Mouse (Mus musculus) embryo, embryonic 10 days (tissue): ENCODE measurements at regions not wholly inside any gene's neighbourhood (a gene's known extent, or its start where the extent isn't known, plus 50 kb on each side); places are given as distances from the start of the nearest gene placed in this dataset.

Experiments used
- DNase-seq: peaks from one replicate; pipeline ENCODE4 v3.0.0-alpha.2; 2015; ENCODE audit warnings: low spot score

DNA sequence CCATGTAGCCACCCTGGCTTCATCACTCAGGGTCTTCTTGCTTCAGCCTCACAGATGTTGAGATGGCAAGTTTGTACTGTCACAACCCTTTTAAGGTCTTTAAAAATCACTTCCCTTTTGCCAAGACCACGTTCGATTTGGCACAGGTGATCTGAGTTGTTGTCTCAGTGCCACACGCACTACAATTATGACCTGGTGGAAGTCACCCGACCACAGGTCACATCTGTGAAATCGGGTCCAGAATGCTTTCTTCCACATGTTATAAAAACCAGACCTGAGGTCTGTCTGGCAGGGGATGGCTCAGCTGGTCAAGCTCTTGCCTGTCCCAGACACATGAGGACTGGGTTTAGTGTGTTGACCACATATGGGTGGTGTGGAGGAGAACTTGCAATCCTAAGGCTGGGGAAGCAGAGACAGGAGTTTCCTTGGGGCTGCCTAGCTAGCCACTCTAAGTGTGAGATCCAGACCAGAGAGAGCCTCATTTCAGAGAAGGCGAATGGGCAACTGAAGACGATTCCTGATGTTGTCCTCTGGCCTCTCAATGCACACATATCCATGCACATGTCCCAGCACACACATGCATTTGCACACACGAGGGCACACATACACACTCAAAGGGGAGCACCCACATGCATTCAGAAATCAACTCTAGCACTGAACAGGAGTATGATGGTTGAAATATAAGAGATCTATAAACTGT is 176.4 kb downstream of the Foxo1 start:
- DNase-seq = no peak

DNA sequence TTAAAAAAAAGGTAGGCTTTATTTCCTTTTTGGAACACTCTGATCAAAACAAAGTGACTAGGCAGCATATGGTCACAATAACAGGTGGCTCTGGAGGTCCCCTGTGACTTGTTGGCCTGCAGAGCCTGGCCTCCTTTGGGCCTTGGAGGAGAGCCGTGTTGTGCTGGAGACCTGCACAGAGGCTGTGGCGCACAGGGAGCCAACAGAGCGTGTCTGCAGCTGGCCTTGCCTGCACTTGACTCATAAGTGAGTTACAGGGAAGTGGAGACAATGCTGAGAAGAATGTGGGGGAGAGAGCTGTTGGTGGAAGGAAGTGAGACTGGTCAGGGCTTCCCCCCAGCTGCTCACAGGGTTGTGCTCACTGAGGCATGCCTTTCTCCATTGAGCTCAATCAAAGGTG is 175.7 kb downstream of the Foxo1 start:
- peak; percentile 52 for DNase-seq

DNA sequence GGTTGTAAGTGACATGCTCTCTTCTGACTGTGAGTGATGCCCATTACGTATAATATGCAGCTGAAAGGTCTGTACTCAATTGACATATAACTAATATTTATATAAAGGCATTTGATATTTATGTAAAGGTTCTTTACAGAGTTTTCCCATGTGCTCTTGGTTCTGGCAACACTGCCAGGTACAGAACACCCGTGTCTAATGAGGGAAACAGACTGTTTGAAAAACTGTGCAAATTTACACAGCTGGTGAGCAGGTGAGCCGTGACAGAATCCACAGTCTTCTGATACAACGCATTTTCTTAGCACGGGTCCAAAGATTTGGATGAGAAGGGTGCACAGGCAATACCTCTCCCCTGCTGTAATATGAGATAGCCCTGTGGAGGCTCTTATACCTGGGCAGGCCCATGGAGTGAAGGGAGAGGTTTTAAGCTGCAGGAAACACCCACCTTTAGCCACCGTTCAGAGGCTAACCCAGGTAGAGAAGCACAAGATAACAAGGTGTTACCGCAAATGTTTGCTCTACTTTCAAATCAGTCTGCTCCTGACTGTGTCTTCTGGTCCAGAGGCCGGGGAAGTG is 161.0 kb downstream of the Foxo1 start:
- no peak for DNase-seq

DNA sequence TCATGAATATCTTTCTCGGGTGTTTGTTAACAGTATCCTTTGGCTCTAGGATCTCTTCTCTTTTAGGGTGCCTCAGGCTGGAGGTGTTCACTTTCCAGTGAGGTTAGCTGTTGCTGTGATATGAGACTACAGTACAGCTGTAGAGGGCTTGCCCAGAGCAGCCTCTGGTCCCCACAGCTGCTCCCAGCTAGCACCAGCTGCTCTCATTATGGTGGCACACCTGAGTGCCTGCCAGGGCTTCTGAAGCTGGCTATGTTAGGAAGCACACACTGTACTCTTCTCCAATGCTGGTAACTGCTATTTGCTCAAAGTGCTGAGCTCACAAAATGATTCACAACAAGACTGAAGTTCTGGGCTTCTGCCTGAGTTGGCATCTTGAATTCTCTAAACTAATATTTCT is 154.7 kb downstream of the Foxo1 start:
- no peak for DNase-seq

DNA sequence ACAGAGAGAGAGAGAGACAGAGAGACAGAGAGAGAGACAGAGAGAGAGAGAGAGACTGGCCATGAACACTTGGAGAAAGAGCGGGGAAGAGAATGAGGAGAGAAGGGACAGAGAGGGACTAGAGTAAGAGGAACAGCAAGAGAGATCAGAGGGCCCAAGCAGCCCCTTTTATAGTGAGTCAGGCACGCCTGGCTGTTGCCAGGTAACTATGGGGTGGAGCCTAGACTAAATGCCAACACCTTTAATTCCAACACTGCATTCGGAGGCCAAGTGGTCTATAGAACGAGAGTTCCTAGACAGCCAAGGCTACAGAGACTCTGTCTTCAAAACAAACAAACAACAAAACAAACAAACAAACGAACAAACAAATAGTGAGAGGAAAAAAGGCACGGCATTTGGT is 148.1 kb downstream of the Foxo1 start:
- DNase-seq = no peak

DNA sequence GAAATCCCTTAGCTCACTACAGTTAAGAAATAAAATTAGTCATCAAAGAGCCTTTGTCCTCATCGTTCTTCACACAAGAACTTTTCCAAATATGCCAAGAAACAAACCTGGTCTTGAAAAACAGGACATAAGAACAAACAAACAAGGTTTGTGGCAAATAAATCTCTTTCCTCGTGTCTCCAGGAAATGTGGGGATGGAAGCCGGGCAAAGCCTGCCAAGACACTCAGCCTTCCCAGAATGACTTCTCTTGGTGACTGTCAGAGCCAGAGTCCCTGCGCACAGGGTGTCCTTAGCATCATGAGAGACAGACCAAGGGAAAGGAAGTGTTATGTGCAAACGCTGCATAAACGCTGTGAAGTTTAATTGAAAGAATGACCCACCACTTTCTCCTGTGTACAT is 147.2 kb downstream of the Foxo1 start:
- no peak for DNase-seq

DNA sequence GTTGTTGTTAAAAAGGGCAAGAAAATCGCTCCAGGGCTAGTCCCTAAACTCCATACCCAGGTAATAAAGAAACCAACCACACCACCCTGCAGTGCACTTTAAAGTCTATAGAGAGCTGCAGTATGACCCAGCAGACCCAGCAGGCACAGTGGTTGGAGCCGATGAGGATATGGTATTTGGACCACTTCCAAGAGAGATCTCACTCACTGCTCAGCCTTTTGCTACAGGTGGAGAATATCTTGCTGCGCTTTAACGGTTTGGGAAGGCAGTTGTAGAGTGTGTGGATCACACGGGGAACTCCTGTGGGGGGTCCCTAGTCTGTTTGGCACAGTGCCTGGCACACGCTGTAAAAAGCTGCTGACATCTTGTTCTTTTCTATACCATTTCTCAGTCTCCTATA is 145.9 kb downstream of the Foxo1 start:
- DNase-seq = no peak

DNA sequence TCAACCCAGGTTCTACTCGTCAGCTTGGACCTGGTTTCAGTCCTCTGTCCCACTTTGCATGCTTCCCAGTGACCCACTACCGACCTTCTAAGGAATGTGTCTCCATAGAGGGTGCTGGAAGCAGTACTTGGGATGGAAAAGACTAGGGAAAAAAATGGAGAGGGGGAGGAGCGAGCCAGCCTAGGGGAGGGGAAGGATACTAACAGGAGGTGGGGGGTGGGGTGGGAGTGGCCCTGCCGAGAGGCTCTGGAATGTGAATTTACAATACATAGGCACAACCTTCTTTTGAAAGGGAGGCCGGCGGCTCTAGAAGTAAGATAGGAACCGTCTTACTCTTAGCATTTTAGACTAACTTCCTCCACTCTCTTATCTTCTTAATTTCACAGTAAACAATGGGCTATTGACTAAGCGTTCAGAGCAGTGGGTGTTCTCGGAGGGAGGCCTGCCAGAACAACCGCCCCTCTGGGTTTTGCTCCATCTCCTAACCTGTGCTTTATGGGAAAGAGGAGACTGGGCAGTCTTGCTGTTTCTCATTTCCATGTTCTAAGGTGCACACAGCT is 145.1 kb downstream of the Foxo1 start:
- peak; percentile 56 for DNase-seq

DNA sequence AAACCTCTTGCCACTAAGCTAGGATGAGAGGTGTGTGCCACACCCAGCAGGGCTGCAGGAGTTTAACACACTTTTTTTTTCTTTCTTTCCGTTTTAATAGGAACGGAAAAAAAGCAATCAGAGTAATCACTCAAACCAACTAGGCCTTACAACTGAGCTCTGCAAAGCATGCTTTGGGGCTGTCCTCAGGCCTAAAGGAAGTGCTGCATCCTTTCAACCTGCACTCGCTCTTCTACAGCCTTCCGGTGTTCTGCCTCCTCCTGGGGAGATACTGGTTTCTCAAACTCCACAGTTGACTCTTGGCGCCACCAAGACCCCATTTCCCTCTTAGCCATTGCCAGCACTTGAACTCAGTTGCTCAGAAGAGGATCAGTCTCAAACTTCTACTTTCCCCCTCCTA is 143.2 kb downstream of the Foxo1 start:
- DNase-seq = no peak

DNA sequence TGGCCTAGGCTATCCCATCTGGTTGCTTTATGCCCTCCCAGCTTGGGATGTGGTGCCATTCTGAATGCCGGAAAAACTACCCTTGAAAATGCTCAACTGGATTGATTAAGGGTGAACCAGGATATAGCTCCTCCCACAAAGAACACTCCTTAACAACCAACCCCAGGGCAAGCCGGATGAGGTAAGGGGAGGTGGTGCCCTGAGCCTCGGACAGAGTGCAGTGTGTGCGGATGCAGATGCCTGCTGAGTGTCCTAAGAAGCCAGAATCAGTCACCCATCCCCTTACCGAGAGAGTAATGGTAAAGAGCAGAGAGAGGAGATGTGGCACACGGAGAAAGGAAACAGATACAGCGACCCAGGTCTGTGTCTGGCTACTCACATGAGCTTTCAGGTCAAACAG is 141.3 kb downstream of the Foxo1 start:
- no peak for DNase-seq

DNA sequence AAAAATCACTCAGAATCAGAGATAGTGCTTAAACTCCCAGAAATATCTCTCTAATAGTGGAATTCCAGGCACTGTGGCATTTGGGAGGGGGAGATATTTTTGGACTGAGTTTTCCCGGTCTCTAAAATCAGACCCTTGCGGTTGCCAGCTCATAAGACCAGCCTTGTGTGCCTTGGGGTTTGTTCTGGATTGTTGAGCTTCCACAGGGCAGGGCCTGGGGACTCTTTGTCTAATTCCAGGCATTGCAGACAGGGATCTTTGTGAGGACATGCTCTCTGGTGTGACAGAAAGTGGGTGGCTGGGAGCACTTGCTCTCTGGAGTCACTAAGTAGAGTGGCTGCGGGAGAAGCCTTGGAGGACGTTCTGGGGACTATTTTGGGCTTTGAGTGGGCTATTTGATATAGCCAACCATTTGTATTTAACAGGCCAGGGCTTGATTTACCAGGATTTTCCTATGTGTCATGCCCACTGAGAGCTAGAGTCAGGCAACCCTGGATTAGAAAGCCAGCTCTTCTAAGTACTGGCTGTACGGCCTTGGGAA is 138.7 kb downstream of the Foxo1 start:
- no peak for DNase-seq

DNA sequence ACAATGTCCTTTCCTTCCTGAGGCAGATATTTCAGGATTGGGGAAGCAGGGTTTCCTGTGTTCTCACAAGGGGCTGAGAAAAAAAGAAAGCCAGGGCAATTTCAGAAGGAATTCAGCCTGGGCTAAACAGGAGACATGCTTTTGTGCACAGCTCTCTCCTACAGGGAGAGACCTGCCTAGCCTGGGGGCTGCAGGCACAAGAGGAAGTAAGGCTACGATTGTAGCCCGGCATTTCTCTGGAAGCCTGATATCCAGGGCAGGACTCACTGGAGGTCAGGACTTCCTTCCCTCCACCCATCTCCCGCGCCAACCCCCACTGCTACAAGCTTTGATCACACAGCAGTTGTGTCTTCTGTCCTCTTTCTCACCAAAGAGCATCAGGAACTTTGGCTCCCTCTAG is 136.5 kb downstream of the Foxo1 start:
- DNase-seq = no peak

DNA sequence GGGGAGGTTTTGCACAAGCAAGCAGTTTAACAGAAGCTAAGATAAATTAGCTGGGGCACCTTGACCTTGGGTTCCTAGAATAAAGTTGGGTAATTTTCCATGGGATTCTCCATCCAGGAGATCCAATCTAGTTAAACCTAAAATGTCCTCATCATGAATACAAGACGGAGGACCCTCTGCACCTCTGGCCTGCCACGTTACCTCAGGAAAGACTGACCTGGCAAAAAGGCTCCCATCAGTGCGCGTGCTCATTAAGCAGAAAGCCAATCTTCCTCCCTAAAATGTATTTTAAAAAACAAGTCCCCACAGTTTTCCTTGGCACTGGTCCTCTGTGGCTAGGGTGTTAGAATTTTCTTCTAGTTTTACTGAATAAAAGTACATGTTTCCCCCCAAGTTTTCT is 134.9 kb downstream of the Foxo1 start:
- DNase-seq = no peak
